In the genomic region with DNA sequence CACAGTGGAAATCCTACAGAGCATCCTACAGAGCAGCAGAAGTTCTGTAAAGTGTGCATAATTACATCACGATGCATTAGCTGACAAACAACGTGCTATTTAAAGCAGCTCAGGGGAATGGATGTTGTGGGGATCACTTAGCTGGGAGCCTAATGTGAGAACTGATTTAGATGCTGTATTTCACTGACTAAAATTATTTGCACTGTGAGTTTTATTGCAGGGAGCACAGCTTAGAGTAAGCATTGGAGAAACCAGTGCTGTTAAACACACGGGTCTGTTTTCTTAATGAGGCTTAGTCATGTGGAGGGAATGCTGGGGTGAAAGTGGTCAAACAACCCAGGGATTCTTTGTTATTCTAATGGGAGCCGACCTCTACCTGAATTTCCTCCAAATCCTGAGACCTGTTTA, we compare ENCODE assay signal across 28 mouse cellular contexts.
DNase-seq lines count a peak whose midpoint lies in the region; ATAC-seq and TF ChIP-seq lines count a peak whose summit lies in the region.
"Had no signal": no experiment of that assay in that cellular context is flagged by ENCODE, and none has a peak within 500 bp of the region (broad histone marks: within the 10 kb centered on the region; RNA-seq: fewer than 3 reads in every experiment).

No protein-coding gene starts in this region.

- H3K9ac ChIP-seq in hindbrain, embryonic 15.5 days: no peak overlapping the region
- H3K9ac ChIP-seq in hindbrain, embryonic 12.5 days: no peak overlapping the region
- no peak overlapping the region for H3K9ac ChIP-seq in midbrain, postnatal 0 days (replicated peaks; ENCODE audit: low read length, poor library complexity, severe bottlenecking)
- no peak overlapping the region for H3K9ac ChIP-seq in midbrain, embryonic 13.5 days (replicated peaks)
- H3K9ac ChIP-seq: embryonic facial prominence, embryonic 15.5 days; liver, postnatal 0 days; neural tube, embryonic 12.5 days had no signal

- no peaks in the 10 kb centered on the region for H3K9me3 ChIP-seq in hindbrain, embryonic 15.5 days
- H3K9me3 ChIP-seq in hindbrain, embryonic 12.5 days (replicated peaks): no peaks in the 10 kb centered on the region
- no peaks in the 10 kb centered on the region for H3K9me3 ChIP-seq in midbrain, postnatal 0 days (ENCODE audit: low read length)
- no peaks in the 10 kb centered on the region for H3K9me3 ChIP-seq in midbrain, embryonic 13.5 days
- H3K9me3 ChIP-seq: embryonic facial prominence, embryonic 15.5 days; limb, embryonic 10.5 days; neural tube, embryonic 12.5 days had no signal

- no peak overlapping the region for H3K27ac ChIP-seq in hindbrain, embryonic 15.5 days (replicated peaks)
- H3K27ac ChIP-seq in hindbrain, embryonic 12.5 days: no peak overlapping the region
- H3K27ac ChIP-seq in midbrain, postnatal 0 days (ENCODE audit: low read depth, low read length): no peak overlapping the region
- H3K27ac ChIP-seq in midbrain, embryonic 13.5 days: no peak overlapping the region
- H3K27ac ChIP-seq: embryonic facial prominence, embryonic 15.5 days; gastrocnemius, adult 2 months; heart, adult 2 months; left cerebral cortex, adult 2 months; limb, embryonic 10.5 days; neural tube, embryonic 12.5 days had no signal

- DNase-seq in midbrain, postnatal 0 days (ENCODE audit: low spot score): peak; percentile 19
- DNase-seq in brain, adult 2 months (ENCODE audit: low read depth, low spot score): peak; percentile 28
- no peak for DNase-seq in MN1 (ENCODE audit: low spot score)
- DNase-seq: adrenal gland, postnatal 14 days; cerebellum, adult 2 months; cerebellum, postnatal 36 days; gastrocnemius, adult 2 months; heart, adult 2 months; heart, postnatal 36 days; kidney, adult 8-10 months; kidney, postnatal 4 days; layer of hippocampus, adult 9-11 months; liver, postnatal 0 days; lung, postnatal 10 days; right cerebral cortex, postnatal 14 days; spleen, adult 18-20 months; thymus, postnatal 4 days had no signal

- 10% methylated on average over 4 of the region's 4 CpGs for WGBS in hindbrain, embryonic 15.5 days
- 11% methylated on average over 4 of the region's 4 CpGs for WGBS in hindbrain, embryonic 12.5 days
- 8% methylated on average over 4 of the region's 4 CpGs for WGBS in midbrain, postnatal 0 days
- WGBS in midbrain, embryonic 13.5 days: 6% methylated on average over 4 of the region's 4 CpGs

- peak; percentile 59; the same call in 1 of the 2 replicates for ATAC-seq in hindbrain, embryonic 15.5 days (ENCODE audit: low FRiP score, low read depth)
- no peak for ATAC-seq in hindbrain, embryonic 12.5 days (ENCODE audit: low FRiP score)
- no peak for ATAC-seq in midbrain, postnatal 0 days (ENCODE audit: low FRiP score)
- ATAC-seq in midbrain, embryonic 13.5 days: no peak
- no peak for ATAC-seq in megakaryocyte progenitor cell, adult 5-6 weeks (replicated peaks; ENCODE audit: poor library complexity)
- ATAC-seq: activated CD4-positive, CD25-positive, alpha-beta regulatory T cell, adult 4 months; inflammation-experienced regulatory T-cells, adult 6 months; liver, postnatal 0 days had no signal

- TF ChIP-seq CTCF in midbrain, postnatal 0 days (IDR thresholded peaks at IDR 0.05): no peak

- no peak overlapping the region for H3K4me2 ChIP-seq in hindbrain, embryonic 15.5 days
- H3K4me2 ChIP-seq in hindbrain, embryonic 12.5 days (replicated peaks): no peak overlapping the region
- H3K4me2 ChIP-seq in midbrain, postnatal 0 days (ENCODE audit: low read depth, low read length, poor library complexity, severe bottlenecking): no peak overlapping the region
- no peak overlapping the region for H3K4me2 ChIP-seq in midbrain, embryonic 13.5 days (replicated peaks)
- H3K4me2 ChIP-seq: embryonic facial prominence, embryonic 15.5 days; neural tube, embryonic 12.5 days had no signal

- no peaks in the 10 kb centered on the region for H3K27me3 ChIP-seq in hindbrain, embryonic 15.5 days
- H3K27me3 ChIP-seq in hindbrain, embryonic 12.5 days: no peaks in the 10 kb centered on the region
- H3K27me3 ChIP-seq in midbrain, postnatal 0 days (ENCODE audit: insufficient read depth, low read length): no peaks in the 10 kb centered on the region
- no peaks in the 10 kb centered on the region for H3K27me3 ChIP-seq in midbrain, embryonic 13.5 days
- H3K27me3 ChIP-seq: CH12.LX; embryonic facial prominence, embryonic 15.5 days; neural tube, embryonic 12.5 days had no signal

- H3K4me3 ChIP-seq in hindbrain, embryonic 15.5 days: no peak overlapping the region
- no peak overlapping the region for H3K4me3 ChIP-seq in hindbrain, embryonic 12.5 days
- H3K4me3 ChIP-seq in midbrain, postnatal 0 days (ENCODE audit: low read depth, low read length): no peak overlapping the region
- no peak overlapping the region for H3K4me3 ChIP-seq in midbrain, embryonic 13.5 days (replicated peaks)
- H3K4me3 ChIP-seq: embryonic facial prominence, embryonic 15.5 days; gastrocnemius, adult 2 months; heart, adult 2 months; left cerebral cortex, adult 2 months; limb, embryonic 10.5 days; neural tube, embryonic 12.5 days had no signal

- no peaks in the 10 kb centered on the region for H3K36me3 ChIP-seq in hindbrain, embryonic 15.5 days
- no peaks in the 10 kb centered on the region for H3K36me3 ChIP-seq in hindbrain, embryonic 12.5 days
- no peaks in the 10 kb centered on the region for H3K36me3 ChIP-seq in midbrain, postnatal 0 days (ENCODE audit: insufficient read depth, low read length)
- H3K36me3 ChIP-seq in midbrain, embryonic 13.5 days: no peaks in the 10 kb centered on the region
- H3K36me3 ChIP-seq: embryonic facial prominence, embryonic 15.5 days; limb, embryonic 10.5 days; neural tube, embryonic 12.5 days had no signal

- peaks cover 6% of the 10 kb centered on the region; the same call in 1 of the 2 replicates for H3K4me1 ChIP-seq in hindbrain, embryonic 15.5 days (replicated peaks)
- no peaks in the 10 kb centered on the region for H3K4me1 ChIP-seq in hindbrain, embryonic 12.5 days
- H3K4me1 ChIP-seq in midbrain, postnatal 0 days (ENCODE audit: insufficient read depth, low read length): no peaks in the 10 kb centered on the region
- no peaks in the 10 kb centered on the region for H3K4me1 ChIP-seq in midbrain, embryonic 13.5 days (replicated peaks)
- H3K4me1 ChIP-seq: embryonic facial prominence, embryonic 15.5 days; limb, embryonic 10.5 days; neural tube, embryonic 12.5 days had no signal
